Mouse (Mus musculus): Measurements from ENCODE around the gene Rsrc1.
"Not testable (repeated sequence)": the region's sequence is repeated elsewhere in the genome, so short reads cannot be mapped to it uniquely, and the experiment has no call there.

Gene Rsrc1

DNA sequence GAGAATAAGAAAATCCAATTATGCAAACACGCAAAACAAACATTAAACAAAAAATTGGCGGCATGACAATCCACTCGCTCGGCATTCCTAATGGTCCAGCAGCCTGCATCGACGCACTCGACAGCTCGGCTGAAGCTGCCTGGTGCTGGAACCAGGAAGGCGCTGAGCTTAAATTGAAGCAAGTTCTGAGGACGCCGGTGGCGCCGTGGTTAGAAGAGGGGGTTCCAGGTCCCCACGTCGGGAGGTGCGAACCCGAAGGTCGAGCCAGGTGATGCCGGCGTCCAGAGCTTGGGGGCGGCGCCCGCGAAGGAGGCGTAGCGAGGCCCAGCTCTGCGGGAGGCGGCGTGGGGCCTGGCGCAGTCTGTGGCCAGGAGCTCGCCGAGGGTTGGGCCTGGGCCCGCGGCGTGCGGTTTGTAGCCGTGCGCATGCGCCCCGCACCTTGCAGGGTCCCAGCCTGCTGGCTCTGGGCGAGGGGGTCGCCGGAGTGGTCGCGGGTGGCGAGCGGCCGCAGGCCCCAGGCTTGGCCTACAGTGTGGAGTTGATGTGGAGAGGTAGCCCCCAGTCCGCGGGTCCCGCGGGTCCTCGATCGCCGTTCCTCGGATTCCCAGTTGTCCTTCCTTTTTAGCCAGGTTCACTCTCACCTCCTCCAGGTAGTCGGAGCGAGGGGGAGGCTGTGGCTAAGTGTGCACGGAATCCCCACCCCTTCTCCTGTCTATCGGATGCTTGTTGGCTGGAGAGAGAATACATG, 4.5 kb downstream of the Rsrc1 start:
- peak; percentile 81 for DNase-seq (ENCODE audit: low read depth, low spot score)

DNA sequence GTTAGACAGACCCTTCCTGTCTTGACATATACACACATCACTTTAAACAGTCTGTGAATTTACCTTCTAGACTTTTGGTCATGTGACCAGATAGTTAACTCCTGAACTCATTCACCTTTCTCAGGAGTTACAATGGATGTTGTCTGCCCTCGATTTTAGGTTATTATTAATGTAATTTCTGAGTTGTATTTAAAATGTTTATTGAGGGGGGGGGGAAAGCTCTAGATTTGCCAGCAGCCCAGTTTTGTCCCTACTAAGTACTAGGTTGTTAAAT, 5.0 kb downstream of the Rsrc1 start:
- DNase-seq (ENCODE audit: low read depth, low spot score) = no peak

DNA sequence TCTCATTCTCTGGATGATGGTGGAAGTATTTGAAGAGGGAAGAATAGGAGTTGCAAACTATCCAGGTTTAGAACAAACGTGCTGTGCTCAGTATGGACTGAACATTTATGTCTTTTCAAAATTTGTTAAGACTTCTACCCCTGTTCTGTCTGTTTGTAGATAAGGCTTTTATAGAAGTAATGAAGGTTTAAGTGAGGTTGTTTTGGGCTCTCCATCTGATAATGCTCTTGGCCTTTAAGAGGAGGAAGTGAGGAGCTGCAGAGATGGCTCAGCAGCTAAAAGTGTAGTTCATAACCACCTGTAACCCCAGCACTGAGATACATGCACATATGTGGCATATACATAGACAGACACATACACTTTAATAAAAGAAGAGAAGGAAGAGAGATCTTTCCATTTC, 15.6 kb downstream of the Rsrc1 start:
- DNase-seq (ENCODE audit: low read depth, low spot score) = no peak

DNA sequence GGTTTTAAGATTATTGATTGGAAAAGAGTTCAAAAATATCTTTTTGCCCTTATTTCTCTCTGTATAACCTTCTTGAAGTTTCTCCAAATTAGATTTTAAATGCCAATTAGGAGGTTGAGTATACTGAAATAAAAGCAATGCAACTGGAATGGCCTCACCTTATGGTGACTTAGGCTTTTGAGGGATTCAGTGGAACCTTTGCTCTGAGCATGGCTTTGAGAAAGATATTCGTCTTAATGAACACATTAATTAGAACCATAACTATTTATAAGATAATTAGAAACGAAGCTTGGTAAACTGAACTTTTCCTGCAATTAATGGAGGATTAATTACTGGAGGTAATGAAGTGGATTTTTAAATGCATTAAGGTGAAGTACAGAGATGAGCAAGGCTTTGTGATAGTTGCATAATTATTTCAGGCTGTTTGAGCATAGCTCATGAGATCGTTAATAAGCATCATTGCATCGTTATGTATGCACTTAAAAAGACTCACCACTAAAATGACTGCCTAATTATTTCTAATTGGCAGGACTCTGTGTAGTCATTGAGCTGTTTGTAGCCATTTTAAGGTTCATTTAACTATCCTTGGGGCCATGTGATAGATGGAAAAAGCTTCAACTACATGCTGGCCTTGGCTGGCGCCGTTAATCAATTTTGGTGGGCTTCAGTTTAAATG, 55.3 kb downstream of the Rsrc1 start:
- DNase-seq (ENCODE audit: low read depth, low spot score) = no peak

DNA sequence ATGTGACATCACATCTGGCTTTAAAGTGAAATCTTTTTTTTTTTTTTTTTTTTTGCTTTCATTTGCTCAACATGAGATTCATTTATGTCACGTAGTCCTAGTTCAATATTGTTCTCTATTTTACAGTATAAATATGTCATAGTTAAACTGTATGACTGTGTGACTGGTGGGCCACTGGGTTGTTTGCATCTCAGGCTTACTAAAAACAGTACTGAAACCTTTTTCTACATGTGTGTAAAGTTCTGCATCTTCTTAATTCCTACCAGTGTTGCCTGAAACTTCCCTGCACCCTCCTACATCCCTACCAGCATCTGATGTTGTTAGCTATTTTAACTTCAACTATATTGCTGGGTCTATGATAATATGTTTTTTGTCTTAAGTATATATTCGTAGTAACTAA, 78.6 kb downstream of the Rsrc1 start:
- no peak for DNase-seq (ENCODE audit: low read depth, low spot score)

DNA sequence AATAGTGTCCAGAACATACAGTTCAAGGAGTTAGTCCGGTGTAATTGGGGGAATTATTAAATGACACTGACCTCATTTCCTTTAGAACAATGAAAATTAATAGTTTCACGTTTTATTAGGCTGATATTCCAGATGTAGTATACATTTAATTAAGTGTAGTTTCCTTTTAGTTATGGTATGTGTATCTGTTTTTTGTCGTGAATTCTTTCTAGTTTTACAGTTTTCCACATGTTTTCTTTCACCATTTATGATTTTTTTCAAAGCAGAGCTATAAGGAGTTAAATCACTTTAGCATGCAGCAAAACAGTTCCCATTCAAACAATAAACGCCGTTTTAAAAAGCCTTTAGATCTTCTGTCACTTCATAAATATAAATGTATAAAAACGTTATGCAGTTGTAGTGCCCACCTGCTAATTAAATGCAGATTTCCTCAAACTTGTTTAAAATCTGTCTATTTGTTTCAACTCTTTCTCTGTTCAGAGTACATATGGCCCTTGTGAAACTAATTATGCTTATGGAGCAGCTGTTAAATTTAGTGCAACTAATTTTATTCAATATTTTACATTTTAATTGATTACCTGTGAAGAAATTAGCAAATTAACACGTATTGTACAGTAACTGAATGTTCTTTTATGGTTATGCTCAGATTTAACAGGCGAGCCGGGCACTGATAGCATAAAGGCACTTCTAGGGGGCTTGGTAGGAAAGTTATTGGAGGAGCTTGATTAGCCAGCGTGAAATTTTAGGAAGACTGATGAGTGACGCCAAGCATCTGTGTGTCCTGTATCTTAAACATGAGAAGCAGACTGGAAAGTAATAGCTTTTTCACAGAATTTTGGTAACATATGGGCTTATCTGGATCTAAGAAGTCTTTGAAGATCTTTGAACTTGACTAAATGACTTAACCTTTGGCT, 89.6 kb downstream of the Rsrc1 start:
- DNase-seq (ENCODE audit: low read depth, low spot score) = no peak

DNA sequence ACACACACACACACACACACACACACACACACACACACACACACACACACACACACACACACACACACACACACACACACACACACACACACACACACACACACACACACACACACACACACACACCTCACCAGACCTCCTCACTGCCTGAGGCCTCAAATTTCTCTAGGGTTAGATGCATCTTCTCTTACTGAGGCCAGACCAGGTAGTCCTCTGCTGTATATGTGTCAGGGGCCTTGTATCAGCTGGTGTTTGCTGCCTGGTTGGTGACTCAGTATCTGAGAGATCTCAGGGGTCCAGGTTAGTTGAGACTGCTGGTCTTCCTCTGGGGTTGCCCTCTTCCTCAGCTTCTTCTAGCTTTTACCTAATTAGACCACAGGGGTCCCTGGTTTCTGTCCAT, 92.5 kb downstream of the Rsrc1 start:
- DNase-seq (ENCODE audit: low read depth, low spot score) = not testable (repeated sequence)

DNA sequence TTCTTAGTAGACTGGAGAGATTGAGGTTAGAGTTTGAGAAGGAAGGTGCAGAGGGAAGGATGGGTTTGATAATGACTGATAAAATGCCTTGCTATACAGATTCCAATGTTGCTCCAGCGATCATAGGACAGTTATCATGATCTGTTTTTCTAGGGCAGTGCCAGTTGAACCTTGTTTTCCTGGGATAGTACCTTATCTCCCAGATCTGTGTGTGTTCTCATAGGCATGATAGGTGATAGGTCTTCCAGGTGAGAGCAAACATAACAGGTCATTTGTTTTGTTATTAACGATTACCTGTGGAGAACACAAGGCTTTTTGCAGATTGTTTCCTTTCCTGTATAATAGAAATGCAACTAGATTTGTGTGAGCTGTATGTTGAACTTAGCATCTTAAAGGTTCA, 94.3 kb downstream of the Rsrc1 start:
- no peak for DNase-seq (ENCODE audit: low read depth, low spot score)

DNA sequence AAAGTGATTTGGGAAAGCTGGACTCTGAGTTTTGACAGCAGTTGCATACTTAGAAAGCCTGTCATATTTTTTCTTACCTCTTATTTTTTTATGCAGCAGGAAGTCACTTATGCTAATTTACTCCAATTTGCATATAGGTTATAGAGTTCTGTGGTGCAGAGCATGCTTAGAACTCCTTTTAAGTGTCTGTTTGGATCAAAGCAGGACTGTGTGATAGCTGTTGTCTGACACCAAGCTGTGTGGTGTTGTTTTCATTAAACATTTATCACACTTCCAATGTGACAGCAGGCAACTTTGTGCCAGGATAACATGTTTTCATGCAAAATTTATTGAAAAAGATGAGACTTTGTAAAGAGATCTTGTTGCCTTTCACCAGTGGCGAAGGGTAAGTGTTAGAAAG, 103.6 kb downstream of the Rsrc1 start:
- no peak for DNase-seq (ENCODE audit: low read depth, low spot score)

DNA sequence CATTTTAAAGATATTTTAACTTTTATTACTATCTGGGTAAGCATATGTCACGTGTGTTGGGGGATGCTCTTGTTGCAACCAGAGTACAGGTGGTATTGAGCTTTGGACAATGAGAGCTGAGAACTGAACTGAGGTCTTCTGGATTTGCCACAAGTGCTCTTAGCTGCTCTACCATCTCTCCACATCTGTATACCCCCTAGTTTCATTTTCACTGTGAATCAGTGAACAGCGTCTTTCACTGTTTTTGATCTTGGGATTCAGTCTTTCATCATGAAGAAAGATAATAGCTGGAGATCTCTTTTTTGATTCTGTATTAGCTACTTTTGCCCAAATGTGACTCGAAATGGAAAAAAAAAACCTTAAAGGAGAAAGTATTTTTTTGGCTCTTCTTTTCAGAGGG, 127.2 kb downstream of the Rsrc1 start:
- DNase-seq (ENCODE audit: low read depth, low spot score) = no peak

DNA sequence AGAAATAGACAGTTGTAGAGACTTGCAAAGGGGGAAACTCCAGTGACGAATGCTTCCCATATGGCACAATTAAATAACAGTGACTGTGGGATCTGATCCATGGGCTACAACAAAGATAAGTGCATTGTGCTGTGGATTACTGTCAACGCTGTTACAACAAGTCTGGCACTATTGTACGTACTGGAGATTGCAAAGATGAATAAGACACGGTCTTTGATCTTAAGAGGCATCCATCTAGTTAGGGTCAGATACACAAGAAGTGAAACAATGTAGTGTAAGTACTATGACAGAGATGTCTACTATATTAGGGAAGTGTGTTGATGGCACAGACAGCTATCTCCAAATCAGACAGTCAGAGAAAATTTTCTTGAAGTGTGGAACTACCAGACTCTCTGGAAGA, 135.1 kb downstream of the Rsrc1 start:
- no peak for DNase-seq (ENCODE audit: low read depth, low spot score)

DNA sequence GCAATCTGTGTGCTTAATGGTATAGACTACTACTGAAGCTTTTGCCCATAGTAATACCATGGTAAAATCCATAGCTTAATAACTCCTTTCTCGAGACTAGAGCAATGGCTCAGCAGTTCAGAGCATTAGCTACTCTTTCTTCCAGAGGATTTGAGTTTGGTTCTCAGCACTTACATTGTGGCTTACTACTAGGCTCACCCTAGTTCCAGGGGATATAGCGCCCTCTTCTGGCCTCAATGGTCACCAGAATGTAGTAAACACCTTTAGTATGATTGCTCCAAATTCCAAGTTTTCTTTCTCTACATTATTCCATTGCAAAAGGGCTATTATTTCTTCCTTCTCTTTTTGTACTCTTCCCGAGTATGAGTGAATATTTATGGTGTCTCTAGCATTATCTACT, 151.3 kb downstream of the Rsrc1 start:
- no peak for DNase-seq (ENCODE audit: low read depth, low spot score)

DNA sequence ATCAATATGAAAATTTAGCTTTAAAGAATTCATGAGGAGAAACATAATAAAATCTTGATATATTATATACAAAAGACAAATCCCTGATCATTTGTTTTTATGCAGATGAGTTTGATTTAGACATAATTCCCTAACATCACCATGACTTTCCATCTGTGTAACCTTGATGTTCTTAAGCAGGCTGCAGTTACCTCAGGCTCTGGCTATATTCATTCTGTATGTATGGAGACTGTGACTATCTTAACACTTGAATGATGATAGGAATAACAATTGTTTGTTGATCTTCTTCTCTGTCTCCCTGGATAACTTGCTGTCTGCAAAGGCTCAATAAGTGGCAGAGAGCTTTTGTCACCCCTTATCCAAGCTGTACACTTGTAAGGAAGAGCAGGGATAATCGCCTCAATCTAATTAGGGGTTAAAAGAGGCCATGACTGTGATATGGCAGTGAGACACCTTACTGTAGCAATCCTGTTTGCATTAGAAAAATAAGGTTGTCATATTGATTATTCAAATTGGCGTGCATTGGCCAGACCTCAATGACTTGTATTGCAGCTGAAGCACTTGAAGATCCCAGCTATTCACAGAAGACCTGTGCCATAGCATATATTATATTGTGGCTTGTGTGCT, 154.7 kb downstream of the Rsrc1 start:
- DNase-seq (ENCODE audit: low read depth, low spot score) = no peak

DNA sequence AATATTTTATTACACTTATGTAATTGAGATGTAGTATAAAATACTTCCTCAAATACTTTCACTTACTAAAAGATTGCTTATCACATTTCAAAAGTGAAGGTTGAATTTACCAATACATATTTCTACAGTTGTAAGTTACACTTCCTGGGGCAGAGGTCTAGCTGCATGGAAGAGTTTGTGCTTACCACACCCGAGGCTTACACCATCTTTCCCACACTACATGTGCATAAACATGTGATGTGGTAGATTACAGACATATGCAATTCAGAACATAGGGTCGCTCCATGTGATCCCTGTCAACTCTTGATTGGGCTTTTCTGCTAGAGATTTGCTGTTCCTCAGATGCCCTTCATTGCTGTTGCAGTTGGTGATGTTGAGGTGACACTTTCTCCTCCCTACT, 163.8 kb downstream of the Rsrc1 start:
- DNase-seq (ENCODE audit: low read depth, low spot score) = no peak

DNA sequence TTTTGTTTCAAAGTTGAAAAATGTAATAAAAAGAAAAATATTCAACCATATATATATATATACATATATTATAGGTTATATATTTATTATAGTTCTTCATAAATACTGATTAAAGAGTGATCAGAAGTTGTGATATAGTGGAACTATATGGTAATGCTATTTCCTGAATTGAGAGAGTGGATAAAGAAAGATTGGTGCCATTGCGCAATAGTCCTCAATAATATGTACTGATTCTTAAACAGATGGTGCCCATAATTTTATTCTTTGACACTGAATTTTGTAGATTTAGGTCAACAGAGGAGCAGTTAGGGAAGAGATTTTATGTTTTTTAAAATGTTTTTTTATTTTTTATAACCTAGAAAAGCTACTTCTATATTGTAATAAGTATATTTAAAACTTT, 165.1 kb downstream of the Rsrc1 start:
- DNase-seq (ENCODE audit: low read depth, low spot score) = no peak

DNA sequence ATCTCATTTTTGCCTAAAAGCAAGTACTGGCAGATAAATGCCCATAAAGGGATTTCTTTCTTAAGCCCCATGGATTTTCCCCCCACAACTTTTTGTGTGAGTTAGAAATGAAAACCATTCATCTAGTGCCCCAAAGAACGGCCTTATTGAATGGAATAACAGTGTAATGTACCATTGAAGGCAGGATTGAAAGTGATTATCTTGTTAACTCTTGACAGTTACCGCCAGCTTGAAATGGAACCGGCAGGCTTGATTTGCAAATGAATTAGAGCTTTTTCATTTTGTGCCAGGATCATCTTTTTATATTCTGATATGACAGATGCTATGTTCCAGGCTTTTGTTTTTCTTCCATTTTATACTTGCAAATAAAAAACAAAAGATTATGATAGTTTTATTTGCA, 166.1 kb downstream of the Rsrc1 start:
- DNase-seq (ENCODE audit: low read depth, low spot score) = peak; percentile 10

DNA sequence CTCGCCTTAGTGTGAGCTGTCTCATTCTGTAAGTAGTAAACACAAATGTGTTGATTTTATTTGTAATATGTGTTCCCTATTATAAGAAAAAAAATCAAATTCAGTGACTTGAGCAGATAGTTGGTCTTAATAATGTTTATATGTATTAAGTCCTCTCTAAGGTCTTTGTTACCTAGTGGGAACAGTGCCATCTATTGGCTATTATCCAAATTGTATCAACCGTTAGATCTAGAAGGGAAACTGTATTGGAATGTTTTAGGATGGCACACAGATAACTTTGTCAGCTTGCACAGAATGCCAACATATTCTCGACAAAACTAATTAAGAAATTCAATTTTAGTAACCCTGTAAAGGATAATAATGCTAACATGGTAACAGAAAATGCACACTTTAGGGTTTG, 216.0 kb downstream of the Rsrc1 start:
- DNase-seq (ENCODE audit: low read depth, low spot score) = peak; percentile 10

DNA sequence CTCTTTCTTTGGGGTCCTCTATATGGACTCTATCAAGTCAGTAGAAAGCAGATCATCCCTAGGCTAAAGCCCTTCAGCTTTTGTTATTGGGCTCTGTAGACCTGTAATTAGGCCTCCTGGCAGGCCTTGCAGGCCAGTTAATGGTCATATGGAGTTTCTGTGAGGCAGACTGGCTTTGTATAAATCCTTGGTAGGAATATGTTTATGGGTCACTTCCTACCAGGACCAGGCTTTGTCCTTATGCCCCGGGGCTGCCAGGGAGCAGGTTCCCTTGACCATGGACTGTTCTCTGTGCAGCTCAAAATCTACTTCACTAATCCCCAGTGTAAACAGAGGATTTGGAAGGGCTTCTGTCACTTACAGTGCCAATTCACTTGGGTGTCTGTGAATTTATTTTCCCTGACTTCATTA, 231.9 kb downstream of the Rsrc1 start:
- no peak for DNase-seq (ENCODE audit: low read depth, low spot score)

DNA sequence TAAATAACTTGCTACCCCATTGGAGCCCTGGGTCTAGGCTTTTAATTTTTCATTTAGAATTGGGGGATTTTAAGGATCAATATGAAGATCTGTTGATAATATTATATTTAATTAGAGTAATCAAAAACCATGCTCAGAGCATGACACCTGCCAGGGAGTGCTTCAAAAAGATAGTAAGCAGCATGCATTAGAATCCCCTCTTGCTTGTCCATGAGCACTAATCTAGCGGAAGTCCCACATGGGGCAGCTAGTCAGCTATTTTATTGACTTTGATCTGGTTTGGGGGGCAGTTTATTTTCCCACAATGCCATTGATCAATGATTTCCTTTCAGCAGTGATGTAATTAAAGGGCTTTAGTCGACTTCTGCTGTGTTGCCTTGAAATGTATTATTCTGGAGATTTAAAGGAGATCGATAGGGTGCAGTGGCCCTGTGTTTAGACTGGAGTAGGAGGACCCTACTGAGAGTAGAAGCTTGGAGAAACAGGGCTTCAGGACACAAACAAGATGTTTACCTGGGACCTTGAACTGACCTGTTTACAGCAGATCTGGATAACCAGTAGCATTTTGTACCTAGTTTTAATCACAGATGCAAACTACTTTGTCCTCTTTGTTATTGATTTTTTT, 251.5 kb downstream of the Rsrc1 start:
- no peak for DNase-seq (ENCODE audit: low read depth, low spot score)

DNA sequence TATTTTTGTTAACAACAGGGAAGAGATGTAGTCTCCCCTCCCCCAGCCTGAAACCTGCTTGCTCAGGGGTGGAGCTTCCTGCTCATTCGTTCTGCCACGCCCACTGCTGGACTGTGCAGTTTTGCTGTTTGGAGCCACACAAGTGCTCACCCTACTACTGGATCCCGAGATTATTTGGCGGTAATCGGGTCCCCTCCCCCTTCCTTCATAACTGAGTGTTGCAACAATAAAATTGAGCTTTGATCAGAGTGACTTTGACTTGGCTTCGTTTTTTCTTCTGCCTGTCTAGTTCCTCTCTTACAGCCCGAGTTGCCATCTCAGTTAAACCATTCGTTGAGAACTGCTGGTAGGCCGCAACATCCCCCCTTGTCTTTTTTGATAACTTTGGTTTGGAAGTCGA, 261.3 kb downstream of the Rsrc1 start:
- DNase-seq (ENCODE audit: low read depth, low spot score) = not testable (repeated sequence)

DNA sequence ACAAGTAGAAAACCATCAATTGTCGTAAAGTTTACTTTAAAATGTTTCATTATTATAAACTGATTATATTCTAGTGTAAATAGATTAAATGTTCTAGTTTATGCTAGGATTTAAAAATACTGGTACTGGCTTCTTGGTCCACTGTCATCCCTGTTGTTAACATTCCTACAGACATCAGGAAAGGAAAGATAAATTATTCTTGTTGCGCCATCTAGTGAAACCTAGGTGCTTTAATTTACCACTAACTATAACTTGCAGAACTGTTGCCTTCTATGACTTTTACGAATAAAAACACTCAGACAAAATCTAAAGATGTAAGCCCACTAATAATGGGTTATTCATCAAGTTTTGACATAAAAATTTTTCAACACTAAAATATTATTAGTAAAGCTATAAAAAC, 286.3 kb downstream of the Rsrc1 start:
- DNase-seq (ENCODE audit: low read depth, low spot score) = no peak

DNA sequence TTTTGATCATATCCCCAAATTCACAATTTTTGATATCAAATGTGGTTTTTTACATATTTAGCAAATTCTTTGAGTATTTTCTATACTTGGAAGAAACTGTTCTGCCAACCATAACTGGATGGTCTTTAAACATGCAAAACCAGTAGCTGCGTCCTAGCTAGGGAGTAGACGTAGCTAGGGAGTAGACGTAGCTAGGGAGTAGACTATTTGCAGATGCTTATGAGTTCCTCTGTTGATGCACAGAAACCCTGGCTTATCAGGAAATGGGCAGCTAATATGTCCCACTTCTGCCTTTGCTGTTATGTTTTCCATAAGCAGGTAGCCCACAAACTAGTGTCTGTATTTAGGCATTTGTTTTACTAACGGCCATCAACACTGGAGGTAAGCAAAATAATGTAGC, 298.6 kb downstream of the Rsrc1 start:
- DNase-seq (ENCODE audit: low read depth, low spot score) = no peak
